Mouse (Mus musculus) ES-E14 (cell line): ENCODE data around the gene Prkar2b.

ENCODE experiments used
- CHD2 ChIP-seq: IDR thresholded peaks from 2 replicates; pipeline ENCODE4 v1.6.1; 2014; ENCODE audit warnings: mild to moderate bottlenecking, low read depth, low read length, inconsistent platforms
- HCFC1 ChIP-seq: IDR thresholded peaks from 2 replicates; pipeline ENCODE4 v1.6.1; 2012; ENCODE audit warnings: low read length, inconsistent platforms, borderline replicate concordance; ENCODE audit not compliant: insufficient read depth
- MAFK ChIP-seq: IDR thresholded peaks from 2 replicates; pipeline ENCODE4 v1.6.1; 2014; ENCODE audit warnings: mild to moderate bottlenecking, low read depth, low read length, inconsistent platforms; ENCODE audit not compliant: insufficient read depth
- ZC3H11A ChIP-seq: IDR thresholded peaks from 2 replicates; pipeline ENCODE4 v1.6.1; 2012; ENCODE audit warnings: low read depth, mild to moderate bottlenecking, inconsistent platforms, low read length, borderline replicate concordance
- ZNF384 ChIP-seq: IDR thresholded peaks from 2 replicates; pipeline ENCODE4 v1.6.1; 2012; ENCODE audit warnings: low read depth, low read length, inconsistent platforms

- TF ChIP-seq ZC3H11A = no peak
- TF ChIP-seq HCFC1 = no peak
- TF ChIP-seq MAFK = no peak
- no peak for TF ChIP-seq ZNF384
- no peak for TF ChIP-seq CHD2
Measured at GRCm38 (mm10) chr12:32052882-32053281, 8.2 kb downstream of the Prkar2b start.
